9 mouse cellular contexts compared by ENCODE assay signal in the genomic region with DNA sequence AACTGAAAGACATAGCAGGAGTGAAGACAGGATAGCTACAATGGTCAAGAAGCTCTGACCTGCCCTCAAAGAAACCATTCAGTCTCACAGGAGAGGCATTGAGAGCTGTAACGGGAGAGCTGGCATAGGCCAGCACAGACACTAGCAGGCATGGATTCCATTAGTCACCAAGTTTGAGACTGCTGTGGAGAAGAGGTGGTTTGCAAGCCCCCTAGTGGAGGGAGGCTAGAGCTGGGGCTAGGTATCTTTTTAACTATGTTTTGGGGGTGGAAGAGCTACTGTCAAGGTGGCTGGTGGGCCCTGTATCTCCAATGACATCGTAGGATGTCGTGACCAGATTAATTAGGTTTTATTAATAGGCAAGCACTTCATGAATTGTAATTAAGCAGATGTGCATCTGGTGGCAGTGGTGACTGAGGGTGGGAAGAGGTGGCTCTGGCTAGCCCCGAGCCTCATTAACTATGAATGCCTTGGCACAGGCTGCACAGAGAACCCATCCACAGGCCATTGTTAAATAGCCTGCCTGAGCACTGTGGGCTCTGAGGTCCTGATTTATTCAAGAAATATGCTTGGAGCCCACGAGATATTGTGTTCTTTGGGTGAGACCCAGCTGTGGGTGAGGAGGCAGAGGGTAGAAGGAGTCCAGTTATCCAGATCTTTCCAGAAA. TPM values are rescaled to one million over a fixed set of nuclear protein-coding genes. Genes with fewer than 3 reads are reported as not detected.
DNase-seq lines count a peak whose midpoint lies in the region; ATAC-seq and TF ChIP-seq lines count a peak whose summit lies in the region.
"Had no signal": no experiment of that assay in that cellular context is flagged by ENCODE, and none has a peak within 500 bp of the region (broad histone marks: within the 10 kb centered on the region; RNA-seq: fewer than 3 reads in every experiment).

No protein-coding gene starts in this region.

- peak; percentile 73 for TF ChIP-seq CTCF in Patski (IDR thresholded peaks at IDR 0.05)
- no peak for TF ChIP-seq CTCF in thymus, adult 2 months (IDR thresholded peaks at IDR 0.05; ENCODE audit: borderline replicate concordance, control insufficient read depth, extremely low read depth, insufficient read depth, low read length, poor library complexity)

- H3K27ac ChIP-seq in heart, embryonic 12.5 days (ENCODE audit: poor library complexity, severe bottlenecking) = peak overlapping the region; percentile 55
- H3K27ac ChIP-seq in midbrain, embryonic 14.5 days (replicated peaks; ENCODE audit: low read depth, low read length) = no peak overlapping the region
- no peak overlapping the region for H3K27ac ChIP-seq in thymus, adult 2 months (ENCODE audit: control insufficient read depth, insufficient read depth, low read length)

- H3K9ac ChIP-seq in heart, embryonic 12.5 days = no peak overlapping the region
- no peak overlapping the region for H3K9ac ChIP-seq in midbrain, embryonic 14.5 days (replicated peaks; ENCODE audit: low read length)

- no peak for DNase-seq in heart, postnatal 4 days
- no peak for DNase-seq in Patski (ENCODE audit: low read depth, low spot score)
- DNase-seq in forelimb bud, embryonic 11.5 days (ENCODE audit: low read depth, low spot score) = peak; percentile 25
- peak; percentile 46 for DNase-seq in midbrain, embryonic 14.5 days
- no peak for DNase-seq in natural killer cell, adult 2 months (ENCODE audit: low spot score in 2 of 2)
- DNase-seq in frontal cortex, postnatal 10 days (ENCODE audit: low spot score in 2 of 2) = no peak
- no peak for DNase-seq in thymus, adult 2 months
- DNase-seq: cerebellum, adult 18-20 months had no signal

- CTCF ChIA-PET in Patski (lab: Charles Lee) = interaction anchor here (1.0 kb wide), 1 partner anchor 12 kb away, joined by 3 read pairs; no protein-coding TSS in a partner anchor

- in situ Hi-C loops in Patski (cut with MboI; ENCODE audit: low pct_unique_long_range_greater_than_20kb) = no loop called here

- peak; percentile 43 for ATAC-seq in heart, embryonic 12.5 days (ENCODE audit: insufficient number of reproducible peaks, low FRiP score)
- ATAC-seq in Patski = peak; percentile 46
- ATAC-seq in midbrain, embryonic 14.5 days (ENCODE audit: low FRiP score, low TSS enrichment) = peak; percentile 62

- no peaks in the 10 kb centered on the region for H3K9me3 ChIP-seq in heart, embryonic 12.5 days (replicated peaks)
- no peaks in the 10 kb centered on the region for H3K9me3 ChIP-seq in midbrain, embryonic 14.5 days (ENCODE audit: control insufficient read depth, low read length)

- no peak overlapping the region for H3K4me3 ChIP-seq in heart, embryonic 12.5 days
- H3K4me3 ChIP-seq in midbrain, embryonic 14.5 days (replicated peaks; ENCODE audit: low read depth, low read length) = no peak overlapping the region
- no peak overlapping the region for H3K4me3 ChIP-seq in thymus, adult 2 months (ENCODE audit: control insufficient read depth, insufficient read depth, low read length)

- no peaks in the 10 kb centered on the region for H3K27me3 ChIP-seq in heart, embryonic 12.5 days (replicated peaks)
- no peaks in the 10 kb centered on the region for H3K27me3 ChIP-seq in Patski
- H3K27me3 ChIP-seq in midbrain, embryonic 14.5 days (ENCODE audit: control insufficient read depth, insufficient read depth, low read length) = no peaks in the 10 kb centered on the region
- no peaks in the 10 kb centered on the region for H3K27me3 ChIP-seq in thymus, adult 2 months (ENCODE audit: control insufficient read depth, insufficient read depth, low read length)

- WGBS in heart, embryonic 12.5 days = 66% methylated on average over 5 of the region's 5 CpGs
- WGBS in midbrain, embryonic 14.5 days = 48% methylated on average over 5 of the region's 5 CpGs
- 89% methylated on average over 5 of the region's 5 CpGs for WGBS in thymus, adult 2 months

- TF ChIP-seq POLR2A in thymus, adult 2 months (IDR thresholded peaks at IDR 0.05; ENCODE audit: control insufficient read depth, extremely low read depth, insufficient read depth, low read length, poor library complexity) = no peak

- H3K4me2 ChIP-seq in heart, embryonic 12.5 days = no peak overlapping the region
- no peak overlapping the region for H3K4me2 ChIP-seq in midbrain, embryonic 14.5 days (ENCODE audit: low read length)

- POLR2A ChIA-PET in Patski (lab: Charles Lee) = no interaction called here

- H3K36me3 ChIP-seq in heart, embryonic 12.5 days = no peaks in the 10 kb centered on the region
- no peaks in the 10 kb centered on the region for H3K36me3 ChIP-seq in midbrain, embryonic 14.5 days (ENCODE audit: control insufficient read depth, insufficient read depth, low read length)
- H3K36me3 ChIP-seq in thymus, adult 2 months (ENCODE audit: control insufficient read depth, insufficient read depth, low read length) = no peaks in the 10 kb centered on the region

- peaks cover 33% of the 10 kb centered on the region for H3K4me1 ChIP-seq in heart, embryonic 12.5 days (replicated peaks)
- peaks cover 11% of the 10 kb centered on the region; the same call in 1 of the 2 replicates for H3K4me1 ChIP-seq in midbrain, embryonic 14.5 days (ENCODE audit: control insufficient read depth, insufficient read depth, low read length)
- no peaks in the 10 kb centered on the region for H3K4me1 ChIP-seq in thymus, adult 2 months (replicated peaks; ENCODE audit: control insufficient read depth, insufficient read depth, low read length)

RNA-seq across cellular contexts. Expression of gene Kcnd3, which starts 48.6 kb away (rescaled TPM):
- 0.93 and 1.0 TPM in 2 replicates for polyA plus RNA-seq in heart, embryonic 12.5 days (2016; fragmentation: Nextera tagmentation; extraction: Ambion mirVana)
- total RNA-seq in heart, postnatal 4 days (2021) = 1 to 10 TPM in 1 of 2 experiments, under 1 TPM in 1; 0.90 to 1.0 TPM
- polyA plus RNA-seq in Patski (2021) = 8.3 TPM
- 13.2 and 15.9 TPM in 2 replicates for polyA plus RNA-seq in midbrain, embryonic 14.5 days (2014; fragmentation: Nextera tagmentation; extraction: Ambion mirVana)
- 0.33 and 0.58 TPM in 2 replicates for polyA plus RNA-seq in thymus, adult 2 months (2012; rRNA removed)

Comparison
In these comparisons a context has a peak if more than half of its experiments do, and no peak if none do; other contexts are left out.
1. DNase-seq: peak in forelimb bud, embryonic 11.5 days (single experiment) and midbrain, embryonic 14.5 days (single experiment); none in heart, postnatal 4 days (single experiment), Patski (single experiment), natural killer cell, adult 2 months (0 of 2), frontal cortex, postnatal 10 days (0 of 2) and thymus, adult 2 months (single experiment).
2. Peak in every context shown above with its lines, with median percentiles within 50 percentile points of each other: ATAC-seq.